Mouse (Mus musculus) cortical plate, adult 2 months (tissue): Measurements from ENCODE around the gene Calhm6.

Experiments
- CTCF ChIP-seq: fragments of 200-500 bp; IDR thresholded peaks from 2 replicates; pipeline ENCODE4 v1.5.1; 2011; ENCODE audit warnings: mild to moderate bottlenecking, control low read depth, low read length; ENCODE audit not compliant: insufficient read depth; ENCODE audit errors: extremely low read depth
- POLR2A ChIP-seq: fragments of 200-500 bp; IDR thresholded peaks from 2 replicates; pipeline ENCODE4 v1.6.1; 2011; ENCODE audit warnings: mild to moderate bottlenecking, low read length, control low read depth; ENCODE audit not compliant: insufficient read depth; ENCODE audit errors: extremely low read depth

DNA sequence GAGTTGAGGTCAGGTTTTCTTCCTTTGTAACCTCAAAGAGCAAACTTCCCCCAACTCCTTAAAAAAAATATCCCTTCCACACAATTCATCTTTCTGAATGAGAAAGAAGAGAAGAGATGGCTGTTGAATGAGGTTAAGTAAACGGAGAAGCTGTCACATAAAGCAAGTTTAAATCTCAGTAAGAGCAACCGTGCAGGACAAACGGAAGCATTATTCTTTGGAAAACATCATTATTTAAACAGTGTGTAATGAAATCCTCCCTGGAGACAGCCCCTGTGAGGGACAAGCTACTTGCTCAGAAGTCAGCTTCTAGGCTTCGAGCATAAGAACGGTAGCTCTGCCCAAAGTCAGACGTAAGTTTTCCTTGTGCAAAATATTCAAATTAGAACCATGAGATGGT, 22.7 kb upstream of the Calhm6 start:
- TF ChIP-seq CTCF (no peak), POLR2A (no peak)
